Mouse (Mus musculus): ENCODE measurements around the gene Rimklb. TPM values are rescaled to one million over a fixed set of nuclear protein-coding genes. Genes with fewer than 3 reads are reported as not detected.

Gene Rimklb
- total RNA-seq, 2 experiments from 2014 or later: 0.82 to 1.5 TPM

GRCm38 (mm10) chr6:122417015-122417414 is 81.5 kb downstream of the Rimklb start:
- no peak for DNase-seq

DNA sequence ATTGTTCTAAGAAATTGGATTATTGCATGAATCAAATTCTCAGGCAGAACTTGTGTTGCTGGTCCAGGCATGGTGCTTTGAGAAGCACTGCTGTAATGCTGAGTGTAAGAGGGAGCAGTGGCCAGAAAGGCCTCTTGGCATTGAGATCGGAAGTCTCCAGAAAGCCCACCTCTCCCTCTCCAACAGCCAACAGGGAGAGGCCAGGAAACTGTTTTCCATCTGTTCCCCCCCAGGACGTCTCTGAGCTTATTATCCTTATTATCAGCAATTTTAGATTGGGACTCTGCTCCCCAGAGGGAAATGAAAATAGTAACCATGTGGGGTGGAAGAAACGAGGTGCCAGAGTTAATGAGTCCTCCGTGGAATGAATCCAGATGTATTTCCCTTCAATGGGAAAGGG is 82.2 kb downstream of the Rimklb start:
- DNase-seq: no peak

DNA sequence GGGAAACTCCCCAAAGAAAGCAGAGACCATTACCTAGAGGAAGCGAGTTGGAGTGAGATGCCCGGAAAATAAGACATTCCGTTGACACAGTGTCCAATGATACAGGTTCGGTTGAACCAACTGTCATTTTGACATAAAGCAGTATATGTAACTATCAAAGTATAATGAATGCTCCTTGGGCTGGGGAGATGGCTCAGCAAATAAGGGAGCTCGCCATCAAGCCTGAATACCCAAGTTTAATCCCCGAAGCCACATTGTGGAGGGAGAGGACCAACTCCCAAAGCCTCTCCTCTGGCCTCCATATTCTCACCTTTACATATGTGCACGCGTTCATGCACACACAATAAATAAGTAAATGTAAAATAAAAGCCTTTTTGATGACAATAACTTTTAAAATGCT is 87.3 kb downstream of the Rimklb start:
- DNase-seq: no peak

DNA sequence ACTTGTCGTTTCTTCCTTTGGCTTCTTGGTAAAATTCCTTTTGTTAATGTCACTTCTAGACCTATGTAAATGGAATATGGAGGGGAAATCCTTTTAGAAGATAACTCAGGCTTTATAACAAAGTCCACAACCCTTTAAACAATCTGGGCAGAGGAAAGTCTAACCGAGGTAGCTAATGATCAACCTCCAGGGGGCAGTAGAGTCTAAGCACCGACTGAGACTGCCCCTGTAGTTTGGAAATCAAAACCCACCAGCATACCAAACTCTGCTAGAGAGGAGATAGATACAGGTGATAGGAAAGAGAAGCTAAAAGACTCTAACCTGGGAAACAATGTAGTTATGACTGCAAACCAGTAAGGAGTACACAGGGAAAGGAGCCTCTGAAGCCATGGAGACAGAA is 96.3 kb downstream of the Rimklb start:
- peak; percentile 50 for DNase-seq

GRCm38 (mm10) chr6:122400263-122400662 is 98.3 kb downstream of the Rimklb start:
- no peak for DNase-seq

Other genes with a start within 250 kb of the Rimklb start
- under 1 TPM in 1 of 2 experiments, not detected in 1; 0.42 TPM for gene Klrg1, start 215.9 kb downstream of the Rimklb start, total RNA-seq (2021)
- 100 to 1,000 TPM; 111 to 119 TPM for gene M6pr, start 190.0 kb downstream of the Rimklb start, total RNA-seq (2021)
- gene Phc1, start 158.2 kb downstream of the Rimklb start, total RNA-seq (2021): 10 to 100 TPM; 24.3 to 29.1 TPM
- gene Mfap5, start 7.1 kb upstream of the Rimklb start, total RNA-seq (2021): 10 to 100 TPM; 53.9 to 57.8 TPM
- not detected for gene Aicda, start 55.0 kb upstream of the Rimklb start, total RNA-seq (2021)
- 10 to 100 TPM; 10.5 to 11.2 TPM for gene Apobec1, start 103.7 kb upstream of the Rimklb start, total RNA-seq (2021)
- not detected for gene Gdf3, start 111.3 kb upstream of the Rimklb start, total RNA-seq (2021)
- gene Dppa3, start 127.6 kb upstream of the Rimklb start, total RNA-seq (2021): not detected
- not detected for gene Nanog, start 208.7 kb upstream of the Rimklb start, total RNA-seq (2021)